Mouse (Mus musculus): Measurements from ENCODE around the gene AC140267.1. TPM values are rescaled to one million over a fixed set of nuclear protein-coding genes. Genes with fewer than 3 reads are reported as not detected.

AC140267.1 gene
- polyA plus RNA-seq, 1 experiment from 2014 or later: not detected

- ATAC-seq: no peak
- Histone ChIP-seq H3K36me3 (ENCODE audit: control insufficient read depth, insufficient read depth) (peaks cover 29% of the 10 kb centered on the region), H3K4me1 (replicated peaks; ENCODE audit: control insufficient read depth, insufficient read depth, low read length) (no peaks in the 10 kb centered on the region), H3K4me2 (replicated peaks; ENCODE audit: low read depth) (no peak overlapping the region), H3K27me3 (replicated peaks; ENCODE audit: control insufficient read depth, insufficient read depth, low read length) (no peaks in the 10 kb centered on the region), H3K9me3 (ENCODE audit: control insufficient read depth) (no peaks in the 10 kb centered on the region), H3K27ac (ENCODE audit: low read depth, low read length) (no peak overlapping the region), H3K9ac (ENCODE audit: low read depth, low read length) (no peak overlapping the region), H3K4me3 (ENCODE audit: low read depth, low read length) (no peak overlapping the region)
- peak; percentile 66 for TF ChIP-seq CTCF (IDR thresholded peaks at IDR 0.05; ENCODE audit: low read depth)
- WGBS: 19% methylated on average over 10 of the region's 10 CpGs
Observed at GRCm38 (mm10) chr15:80215716-80216479, 19.7 kb upstream of the AC140267.1 start.

GRCm38 (mm10) chr15:80216480-80216820, 19.2 kb upstream of the AC140267.1 start:
- H3K9ac ChIP-seq (ENCODE audit: low read depth, low read length): no peak overlapping the region
- H3K36me3 ChIP-seq (ENCODE audit: control insufficient read depth, insufficient read depth): peaks cover 24% of the 10 kb centered on the region
- WGBS: 59% methylated on average over 9 of the region's 9 CpGs
- no peaks in the 10 kb centered on the region for H3K9me3 ChIP-seq (ENCODE audit: control insufficient read depth)
- H3K4me1 ChIP-seq (replicated peaks; ENCODE audit: control insufficient read depth, insufficient read depth, low read length): no peaks in the 10 kb centered on the region
- no peak for TF ChIP-seq CTCF (IDR thresholded peaks at IDR 0.05; ENCODE audit: low read depth)
- no peak for ATAC-seq
- H3K27ac ChIP-seq (ENCODE audit: low read depth, low read length): no peak overlapping the region
- no peak overlapping the region for H3K4me2 ChIP-seq (replicated peaks; ENCODE audit: low read depth)
- H3K4me3 ChIP-seq (ENCODE audit: low read depth, low read length): no peak overlapping the region
- H3K27me3 ChIP-seq (replicated peaks; ENCODE audit: control insufficient read depth, insufficient read depth, low read length): no peaks in the 10 kb centered on the region

GRCm38 (mm10) chr15:80217476-80217875, 18.2 kb upstream of the AC140267.1 start:
- Histone ChIP-seq H3K9ac (ENCODE audit: low read depth, low read length) (no peak overlapping the region), H3K4me3 (ENCODE audit: low read depth, low read length) (no peak overlapping the region), H3K27ac (ENCODE audit: low read depth, low read length) (no peak overlapping the region), H3K27me3 (replicated peaks; ENCODE audit: control insufficient read depth, insufficient read depth, low read length) (no peaks in the 10 kb centered on the region), H3K4me1 (replicated peaks; ENCODE audit: control insufficient read depth, insufficient read depth, low read length) (no peaks in the 10 kb centered on the region), H3K36me3 (ENCODE audit: control insufficient read depth, insufficient read depth) (peaks cover 14% of the 10 kb centered on the region; the same call in 1 of the 2 replicates), H3K9me3 (ENCODE audit: control insufficient read depth) (no peaks in the 10 kb centered on the region), H3K4me2 (replicated peaks; ENCODE audit: low read depth) (no peak overlapping the region)
- no peak for TF ChIP-seq CTCF (IDR thresholded peaks at IDR 0.05; ENCODE audit: low read depth)
- 90% methylated on average over 10 of the region's 10 CpGs for WGBS
- no peak for ATAC-seq

GRCm38 (mm10) chr15:80219211-80219610, 16.4 kb upstream of the AC140267.1 start:
- H3K27me3 ChIP-seq (replicated peaks; ENCODE audit: control insufficient read depth, insufficient read depth, low read length): no peaks in the 10 kb centered on the region
- 25% methylated on average over 14 of the region's 14 CpGs for WGBS
- peak overlapping the region; percentile 40 for H3K4me2 ChIP-seq (replicated peaks; ENCODE audit: low read depth)
- H3K9ac ChIP-seq (ENCODE audit: low read depth, low read length): no peak overlapping the region
- no peaks in the 10 kb centered on the region for H3K9me3 ChIP-seq (ENCODE audit: control insufficient read depth)
- 0 out of 2 replicates have a peak, but pooled peaks have one; percentile 33 for ATAC-seq
- H3K36me3 ChIP-seq (ENCODE audit: control insufficient read depth, insufficient read depth): no peaks in the 10 kb centered on the region
- no peak overlapping the region; the same call in 1 of the 2 replicates for H3K27ac ChIP-seq (ENCODE audit: low read depth, low read length)
- TF ChIP-seq CTCF (IDR thresholded peaks at IDR 0.05; ENCODE audit: low read depth): no peak
- H3K4me1 ChIP-seq (replicated peaks; ENCODE audit: control insufficient read depth, insufficient read depth, low read length): no peaks in the 10 kb centered on the region
- H3K4me3 ChIP-seq (ENCODE audit: low read depth, low read length): no peak overlapping the region

- H3K27me3 ChIP-seq (replicated peaks; ENCODE audit: control insufficient read depth, insufficient read depth, low read length): no peaks in the 10 kb centered on the region
- WGBS: 59% methylated on average over 4 of the region's 4 CpGs
- H3K9me3 ChIP-seq (ENCODE audit: control insufficient read depth): no peaks in the 10 kb centered on the region
- H3K4me3 ChIP-seq (ENCODE audit: low read depth, low read length): no peak overlapping the region
- no peak overlapping the region for H3K27ac ChIP-seq (ENCODE audit: low read depth, low read length)
- no peak for TF ChIP-seq CTCF (IDR thresholded peaks at IDR 0.05; ENCODE audit: low read depth)
- no peaks in the 10 kb centered on the region for H3K36me3 ChIP-seq (ENCODE audit: control insufficient read depth, insufficient read depth)
- H3K4me1 ChIP-seq (replicated peaks; ENCODE audit: control insufficient read depth, insufficient read depth, low read length): no peaks in the 10 kb centered on the region
- ATAC-seq: no peak
- H3K9ac ChIP-seq (ENCODE audit: low read depth, low read length): no peak overlapping the region
- peak overlapping the region; percentile 40 for H3K4me2 ChIP-seq (replicated peaks; ENCODE audit: low read depth)
Observed at GRCm38 (mm10) chr15:80219705-80220657, 15.7 kb upstream of the AC140267.1 start.

GRCm38 (mm10) chr15:80221031-80221430, 14.6 kb upstream of the AC140267.1 start:
- Histone ChIP-seq H3K27me3 (replicated peaks; ENCODE audit: control insufficient read depth, insufficient read depth, low read length) (no peaks in the 10 kb centered on the region), H3K9me3 (ENCODE audit: control insufficient read depth) (no peaks in the 10 kb centered on the region), H3K4me3 (ENCODE audit: low read depth, low read length) (no peak overlapping the region), H3K4me1 (replicated peaks; ENCODE audit: control insufficient read depth, insufficient read depth, low read length) (no peaks in the 10 kb centered on the region), H3K9ac (ENCODE audit: low read depth, low read length) (no peak overlapping the region), H3K36me3 (ENCODE audit: control insufficient read depth, insufficient read depth) (no peaks in the 10 kb centered on the region), H3K4me2 (replicated peaks; ENCODE audit: low read depth) (no peak overlapping the region), H3K27ac (ENCODE audit: low read depth, low read length) (no peak overlapping the region)
- 69% methylated on average over 8 of the region's 8 CpGs for WGBS
- TF ChIP-seq CTCF (IDR thresholded peaks at IDR 0.05; ENCODE audit: low read depth): peak; percentile 37
- no peak for ATAC-seq
